Mouse (Mus musculus) neural tube, embryonic 15.5 days (tissue): ENCODE data around the gene AU040320. TPM values are rescaled to one million over a fixed set of nuclear protein-coding genes. Genes with fewer than 3 reads are reported as not detected.

ENCODE experiments used
- ATAC-seq: fragments of 200-750 bp; cut with Nextera tagmentation; 2 replicates; pipeline ENCODE4 v1.8.0; 2017; ENCODE audit warnings: mild to moderate bottlenecking, moderate TSS enrichment, moderate library complexity; ENCODE audit not compliant: low FRiP score
- H3K27ac ChIP-seq: fragments of 300-500 bp; sonication (generic); replicated peaks from 2 replicates; pipeline ENCODE4 v1.5.1; 2015; ENCODE audit warnings: mild to moderate bottlenecking, inconsistent platforms
- H3K27me3 ChIP-seq: fragments of 300-500 bp; sonication (generic); replicated peaks from 2 replicates; pipeline ENCODE4 v1.6.1; 2015; ENCODE audit warnings: inconsistent platforms
- H3K36me3 ChIP-seq: fragments of 300-500 bp; sonication (generic); 2 replicates; pipeline ENCODE4 v1.6.1; 2015; ENCODE audit warnings: inconsistent platforms
- H3K4me1 ChIP-seq: fragments of 300-500 bp; sonication (generic); 2 replicates; pipeline ENCODE4 v1.6.1; 2015; ENCODE audit warnings: inconsistent platforms
- H3K4me2 ChIP-seq: fragments of 300-500 bp; sonication (generic); 2 replicates; pipeline ENCODE4 v1.6.1; 2015; ENCODE audit warnings: inconsistent platforms, mild to moderate bottlenecking, moderate library complexity
- H3K4me3 ChIP-seq: fragments of 300-500 bp; sonication (generic); replicated peaks from 2 replicates; pipeline ENCODE4 v1.5.1; 2015; ENCODE audit warnings: mild to moderate bottlenecking, inconsistent platforms
- H3K9ac ChIP-seq: fragments of 300-500 bp; sonication (generic); replicated peaks from 2 replicates; pipeline ENCODE4 v1.6.1; 2015; ENCODE audit warnings: mild to moderate bottlenecking, inconsistent platforms
- H3K9me3 ChIP-seq: fragments of 300-500 bp; sonication (generic); replicated peaks from 2 replicates; pipeline ENCODE4 v1.6.1; 2016; ENCODE audit warnings: inconsistent platforms
- WGBS: fragments of 180-500 bp; shearing (Covaris S2); methylation state at CpG from one replicate; pipeline ENCODE4 v1.1.7; 2015; ENCODE audit warnings: mixed read lengths; 5-methylcytosine and 5-hydroxymethylcytosine counted together
- polyA plus RNA-seq: library from polyadenylated mRNA; unstranded; fragments of >200 nt; fragmentation: Nextera tagmentation; extraction: Ambion mirVana; gene quantifications from 2 replicates; pipeline ENCODE4 v1.2.1, GENCODE M21; 2015

Gene AU040320
- polyA plus RNA-seq, 1 experiment from 2014 or later, result 41.7 TPM

DNA sequence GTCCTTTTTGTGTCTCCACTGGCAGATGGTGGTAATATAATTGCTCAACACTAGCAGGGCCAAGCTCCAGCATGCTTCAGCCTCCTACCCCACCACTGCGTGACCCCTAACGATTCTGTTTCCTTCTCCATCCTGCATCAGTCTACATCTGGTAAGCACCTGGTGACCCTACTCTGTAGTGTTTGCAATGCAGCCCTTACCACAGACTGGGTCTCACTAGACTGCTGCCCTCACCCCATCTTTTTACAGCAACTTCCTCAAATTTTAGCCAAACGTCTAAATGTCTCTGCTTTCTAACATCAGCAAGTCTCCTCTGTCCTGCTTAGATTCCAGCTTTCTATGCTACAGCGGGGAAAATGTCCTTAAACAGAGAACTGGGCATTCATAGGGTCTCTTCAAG is 17.5 kb downstream of the AU040320 start:
- 88% methylated on average over 4 of the region's 4 CpGs for WGBS
- H3K4me1 ChIP-seq, result no peaks in the 10 kb centered on the region
- H3K36me3 ChIP-seq, result peaks cover 9% of the 10 kb centered on the region; the same call in 1 of the 2 replicates
- no peaks in the 10 kb centered on the region for H3K27me3 ChIP-seq
- no peak overlapping the region for H3K27ac ChIP-seq
- H3K9ac ChIP-seq, result no peak overlapping the region
- ATAC-seq, result no peak
- H3K4me2 ChIP-seq, result no peak overlapping the region
- H3K4me3 ChIP-seq, result no peak overlapping the region
- H3K9me3 ChIP-seq, result no peaks in the 10 kb centered on the region

DNA sequence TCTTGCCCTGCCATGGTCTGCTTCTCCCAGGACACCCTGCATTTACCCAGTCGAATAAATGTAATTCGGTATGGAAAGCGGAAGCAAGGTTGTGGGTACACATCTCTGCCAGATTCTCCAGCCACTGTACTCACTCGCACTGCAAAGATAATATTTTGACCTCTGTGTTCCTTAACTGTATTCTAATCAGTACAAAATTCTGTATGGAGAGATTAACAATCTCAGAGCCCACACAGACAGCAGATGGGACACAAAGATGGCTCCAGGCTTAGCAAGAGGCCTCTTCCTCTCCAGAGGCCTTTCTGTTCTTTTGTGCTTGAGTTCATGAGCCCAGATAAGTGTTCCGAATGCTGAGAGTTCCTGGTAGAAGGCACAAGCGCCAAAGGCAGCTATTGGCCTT is 20.5 kb downstream of the AU040320 start:
- Histone ChIP-seq H3K9me3 (no peaks in the 10 kb centered on the region), H3K36me3 (peaks cover 5% of the 10 kb centered on the region; the same call in 1 of the 2 replicates), H3K27ac (no peak overlapping the region), H3K9ac (no peak overlapping the region), H3K27me3 (no peaks in the 10 kb centered on the region), H3K4me2 (no peak overlapping the region), H3K4me3 (no peak overlapping the region), H3K4me1 (peaks cover 12% of the 10 kb centered on the region)
- 92% methylated on average over 6 of the region's 6 CpGs for WGBS
- ATAC-seq, result no peak

DNA sequence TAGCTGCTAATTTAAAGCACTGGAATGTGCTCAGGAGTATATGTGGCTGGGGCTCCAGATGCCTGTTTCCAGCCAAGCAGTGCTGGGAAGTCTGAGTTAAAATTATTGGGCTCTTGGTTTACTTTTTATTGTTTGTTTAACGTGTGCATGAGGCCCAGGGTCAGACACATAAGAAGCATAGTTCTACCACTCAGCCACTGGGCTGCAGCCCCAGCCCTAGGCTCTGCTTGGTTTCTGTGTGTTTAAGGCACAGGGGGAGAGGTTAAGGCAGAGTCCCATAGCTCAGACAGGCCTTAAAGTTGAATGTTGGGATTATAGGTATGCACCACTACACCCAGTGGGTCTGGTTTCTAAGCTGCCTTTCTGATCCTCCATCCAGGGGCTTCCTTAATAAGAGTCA is 21.8 kb downstream of the AU040320 start:
- no peaks in the 10 kb centered on the region for H3K27me3 ChIP-seq
- ATAC-seq, result no peak
- no peak overlapping the region for H3K9ac ChIP-seq
- H3K4me2 ChIP-seq, result no peak overlapping the region
- no peaks in the 10 kb centered on the region; the same call in 1 of the 2 replicates for H3K36me3 ChIP-seq
- 90% methylated on average over 1 of the region's 1 CpGs for WGBS
- H3K4me1 ChIP-seq, result peaks cover 25% of the 10 kb centered on the region
- no peaks in the 10 kb centered on the region for H3K9me3 ChIP-seq
- no peak overlapping the region for H3K27ac ChIP-seq
- H3K4me3 ChIP-seq, result no peak overlapping the region

DNA sequence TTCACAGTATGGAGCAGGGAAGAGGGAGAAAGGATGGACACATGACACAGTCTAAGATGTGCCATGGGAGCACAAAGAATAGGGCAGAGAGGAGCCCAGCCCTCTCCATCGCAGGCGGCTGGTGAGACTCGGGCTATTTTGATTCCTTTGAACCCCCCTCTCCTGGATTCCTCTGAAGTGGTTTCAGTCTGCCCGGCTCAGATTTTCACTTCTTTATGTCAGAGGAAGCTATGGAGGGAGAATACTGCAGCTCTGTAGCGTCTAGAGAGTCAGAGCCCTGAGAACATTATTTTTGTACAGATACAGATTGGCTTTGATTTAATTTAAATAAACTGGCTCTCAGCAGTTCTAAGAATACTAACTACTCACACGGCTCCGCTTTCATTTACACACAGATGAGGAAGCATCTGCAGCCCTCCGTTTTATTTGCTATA is 25.8 kb downstream of the AU040320 start:
- 8% methylated on average over 8 of the region's 8 CpGs for WGBS
- no peaks in the 10 kb centered on the region for H3K36me3 ChIP-seq
- H3K27me3 ChIP-seq, result no peaks in the 10 kb centered on the region
- no peak overlapping the region for H3K4me3 ChIP-seq
- H3K27ac ChIP-seq, result peak overlapping the region; percentile 70
- peak; percentile 56 for ATAC-seq
- no peak overlapping the region for H3K9ac ChIP-seq
- H3K4me1 ChIP-seq, result peaks cover 46% of the 10 kb centered on the region
- H3K4me2 ChIP-seq, result peak overlapping the region; percentile 37
- H3K9me3 ChIP-seq, result no peaks in the 10 kb centered on the region

DNA sequence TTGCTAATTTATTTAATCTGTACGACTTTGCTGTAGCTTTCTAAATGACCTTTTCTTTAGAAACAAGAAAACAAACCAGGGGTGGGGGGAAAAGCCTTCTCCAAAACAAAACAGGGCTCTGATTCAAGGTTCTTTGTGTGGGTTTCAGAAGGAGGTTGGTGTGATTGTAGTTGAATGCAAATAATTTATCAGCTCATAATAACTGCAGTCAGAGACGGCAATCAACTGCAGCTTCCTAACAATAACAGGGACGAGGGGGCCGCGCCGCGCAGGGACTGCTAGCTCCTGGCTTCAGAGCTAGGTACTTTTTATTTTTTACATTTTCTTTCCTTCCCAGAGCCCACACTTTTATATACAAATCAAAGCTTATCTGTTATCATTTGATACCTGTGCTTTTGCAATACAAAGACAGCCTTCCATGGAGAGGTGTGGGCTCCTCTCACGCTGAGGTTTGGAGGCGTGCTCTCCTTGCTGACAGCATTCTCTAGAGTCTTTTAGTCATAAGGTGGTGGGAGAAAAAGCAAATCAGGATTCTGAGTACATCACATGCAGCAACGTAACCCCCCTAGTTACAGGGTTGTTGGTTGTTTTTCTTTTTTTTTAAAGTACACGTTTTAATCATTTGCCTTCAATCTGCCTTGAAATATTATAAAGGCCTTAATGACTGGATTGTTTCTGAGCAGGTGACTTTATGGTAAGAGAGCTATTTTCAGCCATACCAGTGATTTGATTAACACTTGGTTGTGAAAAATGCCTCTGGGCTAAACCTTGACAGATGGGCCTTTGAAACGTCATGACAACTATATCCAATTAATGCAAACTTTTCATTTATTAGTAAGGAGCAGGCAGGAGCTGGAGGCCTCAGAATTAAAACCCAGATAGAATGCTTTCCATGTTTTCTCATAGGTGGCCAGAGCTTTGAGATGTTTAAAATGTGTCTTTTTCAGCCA is 26.8 kb downstream of the AU040320 start:
- no peaks in the 10 kb centered on the region for H3K9me3 ChIP-seq
- H3K4me3 ChIP-seq, result no peak overlapping the region
- peaks cover 46% of the 10 kb centered on the region for H3K4me1 ChIP-seq
- no peak overlapping the region for H3K9ac ChIP-seq
- H3K27me3 ChIP-seq, result no peaks in the 10 kb centered on the region
- H3K27ac ChIP-seq, result peak overlapping the region; percentile 70
- ATAC-seq, result no peak
- 14% methylated on average over 12 of the region's 12 CpGs for WGBS
- H3K4me2 ChIP-seq, result peak overlapping the region; percentile 37
- H3K36me3 ChIP-seq, result no peaks in the 10 kb centered on the region

DNA sequence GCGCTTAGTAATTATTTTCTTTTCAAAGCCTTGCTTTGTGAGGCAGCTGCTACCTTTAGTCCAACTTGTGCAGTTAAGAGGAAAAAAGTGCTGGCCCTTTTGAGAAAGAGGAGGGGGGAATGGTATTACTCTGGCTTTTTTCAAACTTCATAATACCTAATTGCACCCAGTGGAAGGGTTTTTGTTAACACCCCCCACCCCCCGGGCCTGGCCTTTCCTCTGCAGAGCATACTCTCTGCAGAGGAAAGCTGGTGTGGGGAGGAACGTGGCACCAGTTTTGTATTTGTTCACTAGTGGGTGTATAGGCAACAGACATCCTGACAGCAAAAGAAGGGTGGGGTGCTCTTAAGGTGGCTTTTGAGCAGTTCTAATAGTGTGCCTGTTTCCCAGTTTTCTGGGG is 28.5 kb downstream of the AU040320 start:
- no peak overlapping the region for H3K27ac ChIP-seq
- H3K36me3 ChIP-seq, result no peaks in the 10 kb centered on the region
- peaks cover 45% of the 10 kb centered on the region for H3K4me1 ChIP-seq
- 38% methylated on average over 3 of the region's 3 CpGs for WGBS
- no peak overlapping the region for H3K4me2 ChIP-seq
- H3K9ac ChIP-seq, result no peak overlapping the region
- no peaks in the 10 kb centered on the region for H3K9me3 ChIP-seq
- H3K4me3 ChIP-seq, result no peak overlapping the region
- no peak for ATAC-seq
- no peaks in the 10 kb centered on the region for H3K27me3 ChIP-seq

GRCm38 (mm10) chr4:126782512-126782911 is 29.2 kb downstream of the AU040320 start:
- Histone ChIP-seq H3K4me3 (no peak overlapping the region), H3K27me3 (no peaks in the 10 kb centered on the region), H3K27ac (no peak overlapping the region), H3K9ac (no peak overlapping the region), H3K9me3 (no peaks in the 10 kb centered on the region), H3K4me1 (peaks cover 39% of the 10 kb centered on the region), H3K4me2 (no peak overlapping the region), H3K36me3 (no peaks in the 10 kb centered on the region)
- WGBS, result 88% methylated on average over 8 of the region's 8 CpGs
- ATAC-seq, result no peak

DNA sequence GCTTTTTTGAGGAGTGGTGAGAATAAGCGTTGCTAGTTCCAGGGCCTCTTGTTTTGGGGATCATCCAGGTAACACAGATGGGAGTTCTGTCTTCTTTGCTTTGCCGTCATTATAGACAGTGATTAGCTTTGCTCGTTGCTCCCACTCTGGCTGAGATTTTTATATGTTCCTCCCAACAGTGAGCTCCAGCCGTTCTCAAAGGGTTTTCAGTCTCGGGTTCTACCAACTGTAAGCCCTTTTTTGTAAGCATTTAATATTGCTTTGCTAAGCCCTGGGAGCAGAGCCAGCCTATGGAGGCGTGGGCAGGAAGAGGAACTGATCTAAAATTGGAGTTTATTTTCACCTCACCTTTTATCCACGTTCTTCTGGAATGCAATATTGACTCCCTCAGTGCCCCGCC is 29.7 kb downstream of the AU040320 start:
- Histone ChIP-seq H3K27me3 (no peaks in the 10 kb centered on the region), H3K4me1 (peaks cover 37% of the 10 kb centered on the region), H3K27ac (no peak overlapping the region), H3K36me3 (no peaks in the 10 kb centered on the region), H3K4me2 (no peak overlapping the region), H3K9ac (no peak overlapping the region), H3K4me3 (no peak overlapping the region), H3K9me3 (no peaks in the 10 kb centered on the region)
- 63% methylated on average over 8 of the region's 8 CpGs for WGBS
- ATAC-seq, result no peak

GRCm38 (mm10) chr4:126792341-126793102 is 39.2 kb downstream of the AU040320 start:
- Histone ChIP-seq H3K36me3 (peaks cover 34% of the 10 kb centered on the region), H3K9me3 (no peaks in the 10 kb centered on the region; the same call in 1 of the 2 replicates), H3K9ac (no peak overlapping the region), H3K27me3 (no peaks in the 10 kb centered on the region), H3K4me2 (no peak overlapping the region), H3K27ac (no peak overlapping the region), H3K4me3 (no peak overlapping the region), H3K4me1 (no peaks in the 10 kb centered on the region)
- WGBS, result 96% methylated on average over 7 of the region's 7 CpGs
- no peak for ATAC-seq

- H3K36me3 ChIP-seq, result no peaks in the 10 kb centered on the region
- H3K9me3 ChIP-seq, result no peaks in the 10 kb centered on the region
- WGBS, result 96% methylated on average over 8 of the region's 8 CpGs
- H3K9ac ChIP-seq, result no peak overlapping the region
- no peak for ATAC-seq
- no peak overlapping the region for H3K4me3 ChIP-seq
- no peak overlapping the region for H3K4me2 ChIP-seq
- no peak overlapping the region for H3K27ac ChIP-seq
- H3K27me3 ChIP-seq, result no peaks in the 10 kb centered on the region
- peaks cover 4% of the 10 kb centered on the region; the same call in 1 of the 2 replicates for H3K4me1 ChIP-seq
These were observed 48.8 kb downstream of the AU040320 start for GRCm38 (mm10) chr4:126802174-126802573.

DNA sequence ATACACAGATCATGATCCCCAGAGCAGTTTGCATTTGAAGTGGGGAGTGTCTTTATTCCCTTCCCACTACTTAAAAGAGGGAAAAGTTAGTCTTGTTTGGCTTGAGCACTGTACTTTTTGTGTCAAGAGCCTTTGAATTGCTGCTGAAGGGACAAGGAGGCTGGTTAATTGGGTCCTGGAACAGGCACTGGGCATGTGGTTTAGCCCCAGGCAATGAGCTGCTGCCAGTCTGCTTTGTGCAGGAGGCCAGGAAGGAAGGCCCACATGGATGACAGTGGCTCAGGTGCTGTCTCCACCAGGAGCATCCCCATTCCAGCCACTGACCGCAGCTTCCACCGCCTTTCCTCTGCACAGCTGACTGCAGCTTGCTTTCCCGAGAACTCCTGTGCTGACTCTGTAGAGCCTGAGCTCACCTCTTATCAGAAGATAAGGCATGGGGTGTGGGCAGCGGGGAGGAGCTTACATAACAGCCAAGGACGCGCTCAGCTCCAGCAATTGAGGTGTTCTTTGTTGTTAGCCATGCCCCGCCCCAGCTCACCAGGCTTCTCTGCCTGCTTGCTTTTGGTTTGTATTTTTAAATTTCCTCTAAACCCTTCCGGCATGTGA is 50.0 kb downstream of the AU040320 start:
- Histone ChIP-seq H3K4me3 (no peak overlapping the region), H3K4me1 (peaks cover 4% of the 10 kb centered on the region; the same call in 1 of the 2 replicates), H3K27ac (peak overlapping the region; percentile 49), H3K4me2 (no peak overlapping the region), H3K27me3 (no peaks in the 10 kb centered on the region), H3K9me3 (no peaks in the 10 kb centered on the region), H3K36me3 (no peaks in the 10 kb centered on the region), H3K9ac (no peak overlapping the region)
- 27% methylated on average over 8 of the region's 8 CpGs for WGBS
- ATAC-seq, result no peak
